Mouse (Mus musculus): Measurements from ENCODE around the gene Mup22. TPM values are rescaled to one million over a fixed set of nuclear protein-coding genes. Genes with fewer than 3 reads are reported as not detected.
"Not testable (repeated sequence)": the region's sequence is repeated elsewhere in the genome, so short reads cannot be mapped to it uniquely, and the experiment has no call there.

Mup22 gene
- not detected for total RNA-seq (2021)
- long read RNA-seq, experiment 1: 0 reads
- long read RNA-seq, experiment 2: 0 reads

DNA sequence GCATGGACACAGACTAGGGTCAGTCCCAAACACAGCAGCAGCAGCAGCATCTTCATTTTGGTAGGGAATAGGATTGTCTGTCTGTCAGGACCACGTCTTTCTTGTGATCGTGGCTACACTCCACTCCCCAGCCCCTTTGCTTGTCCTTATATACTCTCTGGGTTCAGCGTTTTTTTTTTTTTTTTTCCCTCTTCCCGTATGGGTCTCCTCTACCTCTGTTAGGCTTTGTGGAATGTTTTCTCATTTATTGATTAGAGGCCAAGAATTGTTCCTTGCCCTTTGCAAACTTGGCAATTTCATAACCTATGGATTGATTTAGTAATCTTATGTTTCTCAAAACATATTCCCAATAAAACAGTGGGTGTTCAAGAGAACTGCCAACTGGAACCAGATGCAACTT, at the start of gene Mup22:
Gene Mup22, minus strand, starts transcription at position 101 of the 400 bp plus-strand sequence.
- DNase-seq (ENCODE audit: low spot score in 2 of 2); intact Hi-C loops (cut with DNase I): not testable (repeated sequence)

DNA sequence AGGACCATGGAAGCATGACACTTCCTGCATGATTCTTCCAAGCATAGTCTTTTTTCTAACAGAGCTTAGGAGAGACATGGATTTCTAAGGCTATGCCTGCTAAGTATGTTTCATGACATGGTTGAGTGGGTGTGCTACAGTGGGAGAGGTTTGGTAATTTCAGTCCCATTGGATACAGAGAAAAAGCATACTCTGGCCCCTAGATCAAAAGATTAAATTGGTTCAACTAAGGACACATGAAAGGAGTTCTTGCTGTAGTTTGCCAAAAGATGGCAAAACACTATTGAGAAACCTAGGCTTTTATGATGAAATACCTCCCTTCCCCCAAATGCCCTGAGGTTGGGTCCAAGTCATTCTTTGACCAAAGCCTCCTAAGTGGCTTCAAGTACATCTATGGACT, 19.6 kb upstream of the Mup22 start:
- not testable (repeated sequence) for DNase-seq (ENCODE audit: low spot score in 2 of 2)

More for the DNA sequence above, 19.6 kb upstream of the Mup22 start:
- intact Hi-C loops (cut with DNase I): not testable (repeated sequence)

Other genes with a start within 250 kb of the Mup22 start
- not detected for gene Mup10, start 239.3 kb downstream of the Mup22 start, total RNA-seq (2021)
- not detected for gene Mup11, start 159.1 kb downstream of the Mup22 start, total RNA-seq (2021)
- gene Mup12, start 80.1 kb downstream of the Mup22 start, total RNA-seq (2021): not detected

Data from left cerebral cortex, postnatal 14 days (tissue).